In the genomic region with DNA sequence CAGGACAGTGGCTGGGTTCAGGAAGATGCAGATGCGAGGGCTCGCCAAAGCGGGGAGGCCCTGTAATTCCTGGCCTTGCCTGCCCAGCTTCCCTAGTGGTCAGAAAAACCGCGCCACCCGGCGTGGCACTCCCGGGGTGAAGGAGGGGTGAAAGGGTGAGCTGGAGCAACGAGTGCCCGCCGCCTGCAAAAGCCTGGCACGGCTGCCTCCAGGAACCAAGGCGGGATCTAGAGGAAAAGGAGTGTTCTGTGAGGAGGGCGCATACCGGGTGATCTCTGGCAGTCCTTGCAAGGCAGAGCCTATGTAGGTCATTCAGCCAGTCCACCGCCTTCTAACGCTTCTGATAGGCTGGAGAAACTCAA, we compare ENCODE assay signal across 8 mouse cellular contexts. TPM values are rescaled to one million over a fixed set of nuclear protein-coding genes. Genes with fewer than 3 reads are reported as not detected.
DNase-seq lines count a peak whose midpoint lies in the region; ATAC-seq and TF ChIP-seq lines count a peak whose summit lies in the region.

No protein-coding gene starts in this region.

- no peaks in the 10 kb centered on the region for H3K27me3 ChIP-seq in forebrain, embryonic 14.5 days (replicated peaks; ENCODE audit: control insufficient read depth, insufficient read depth, low read length)
- H3K27me3 ChIP-seq in liver, embryonic 16.5 days (ENCODE audit: control insufficient read depth, insufficient read depth, low read depth, low read length), result no peaks in the 10 kb centered on the region

- no peak for TF ChIP-seq CTCF in olfactory bulb, adult 2 months (IDR thresholded peaks at IDR 0.05; ENCODE audit: insufficient read depth, low read depth, low read length)

- intact Hi-C loops in heart, postnatal 10 days (cut with DNase I), result loop anchor here (5.0 kb wide), 1 partner anchor 224 kb away; no protein-coding TSS in a partner anchor

- peak overlapping the region; percentile 93 for H3K9ac ChIP-seq in forebrain, embryonic 14.5 days (ENCODE audit: low read length)
- peak overlapping the region; percentile 82 for H3K9ac ChIP-seq in liver, embryonic 16.5 days (ENCODE audit: low read depth, low read length)

- peak; percentile 28 for DNase-seq in ES-CJ7 (ENCODE audit: low read depth, low spot score)
- no peak for DNase-seq in forebrain, embryonic 14.5 days (ENCODE audit: low spot score)
- DNase-seq in heart, postnatal 10 days, result peak; percentile 82 to 86
- peak; percentile 75 for DNase-seq in layer of hippocampus, adult 11-12 months (ENCODE audit: low spot score)
- DNase-seq in thymus, postnatal 14 days, result peak; percentile 58

- no peaks in the 10 kb centered on the region for H3K9me3 ChIP-seq in forebrain, embryonic 14.5 days (replicated peaks; ENCODE audit: control insufficient read depth, low read length)
- no peaks in the 10 kb centered on the region for H3K9me3 ChIP-seq in liver, embryonic 16.5 days (replicated peaks; ENCODE audit: control insufficient read depth, low read length)

- H3K4me3 ChIP-seq in forebrain, embryonic 14.5 days (ENCODE audit: low read depth, low read length), result peak overlapping the region; percentile 91
- peak overlapping the region; percentile 88 for H3K4me3 ChIP-seq in liver, embryonic 16.5 days (ENCODE audit: low read depth, low read length)
- H3K4me3 ChIP-seq in olfactory bulb, adult 2 months (ENCODE audit: insufficient read depth, low read depth, low read length), result peak overlapping the region; percentile 68

- no peaks in the 10 kb centered on the region for H3K36me3 ChIP-seq in forebrain, embryonic 14.5 days (ENCODE audit: control insufficient read depth, insufficient read depth, low read length)
- H3K36me3 ChIP-seq in liver, embryonic 16.5 days (ENCODE audit: control insufficient read depth, insufficient read depth), result no peaks in the 10 kb centered on the region

- TF ChIP-seq POLR2A in olfactory bulb, adult 2 months (IDR thresholded peaks at IDR 0.05; ENCODE audit: insufficient read depth, low read depth, low read length), result 0 out of 2 replicates have a peak, but pooled peaks have one; percentile 44

- H3K27ac ChIP-seq in forebrain, embryonic 14.5 days (ENCODE audit: low read depth, low read length), result peak overlapping the region; percentile 75; the same call in 1 of the 2 replicates
- peak overlapping the region; percentile 81 for H3K27ac ChIP-seq in liver, embryonic 16.5 days (ENCODE audit: low read length)
- H3K27ac ChIP-seq in olfactory bulb, adult 2 months (ENCODE audit: insufficient read depth, low read depth, low read length), result peak overlapping the region; percentile 28

- peaks cover 16% of the 10 kb centered on the region for H3K4me1 ChIP-seq in forebrain, embryonic 14.5 days (ENCODE audit: control insufficient read depth, insufficient read depth, low read length)
- H3K4me1 ChIP-seq in liver, embryonic 16.5 days (ENCODE audit: control insufficient read depth, low read depth, low read length), result peaks cover 32% of the 10 kb centered on the region
- H3K4me1 ChIP-seq in olfactory bulb, adult 2 months (ENCODE audit: control insufficient read depth, insufficient read depth, low read length), result peaks cover 14% of the 10 kb centered on the region

- peak overlapping the region; percentile 90 for H3K4me2 ChIP-seq in forebrain, embryonic 14.5 days (ENCODE audit: low read length)
- peak overlapping the region; percentile 99 for H3K4me2 ChIP-seq in liver, embryonic 16.5 days (ENCODE audit: low read depth, low read length)

- ATAC-seq in cerebellum, adult (ENCODE audit: insufficient number of reproducible peaks, low FRiP score, low TSS enrichment), result peak; percentile 81
- peak; percentile 6; the same call in 1 of the 2 replicates for ATAC-seq in forebrain, embryonic 14.5 days
- peak; percentile 9 for ATAC-seq in liver, embryonic 16.5 days (ENCODE audit: low read depth)

- WGBS in forebrain, embryonic 14.5 days, result under 1% methylated on average over 17 of the region's 17 CpGs
- 1% methylated on average over 17 of the region's 17 CpGs for WGBS in liver, embryonic 16.5 days (ENCODE audit: insufficient replicate concordance)
- WGBS in olfactory bulb, adult 2 months, result under 1% methylated on average over 17 of the region's 17 CpGs

RNA-seq across cellular contexts. Expression of a gene that starts 0.6 kb away (rescaled TPM):
- 26.8 and 41.6 TPM in 2 replicates for polyA plus RNA-seq in forebrain, embryonic 14.5 days (2014; fragmentation: Nextera tagmentation; extraction: Ambion mirVana)
- total RNA-seq in heart, postnatal 10 days (2021), result 10 to 100 TPM; 42.0 to 84.3 TPM
- polyA plus RNA-seq in liver, embryonic 16.5 days (2015; fragmentation: Nextera tagmentation; extraction: Ambion mirVana), result 18.4 and 18.6 TPM in 2 replicates
- 139 TPM in 1 of 2 replicates, not detected in the other for polyA plus RNA-seq in olfactory bulb, adult 2 months (2012; ENCODE audit: insufficient read depth, insufficient read length, low replicate concordance, missing spikeins)

Comparison
In these comparisons a context has a peak if more than half of its experiments do, and no peak if none do; other contexts are left out.
1. ATAC-seq: peak in every context shown above with its lines; median percentile 81 in cerebellum, adult; 9 in liver, embryonic 16.5 days; 6 in forebrain, embryonic 14.5 days.
2. H3K27ac ChIP-seq: peak in every context shown above with its lines; median percentile 81 in liver, embryonic 16.5 days; 75 in forebrain, embryonic 14.5 days; 28 in olfactory bulb, adult 2 months.